Mouse (Mus musculus): ENCODE results near the gene 1700024G13Rik. TPM values are rescaled to one million over a fixed set of nuclear protein-coding genes. Genes with fewer than 3 reads are reported as not detected.
A peak's percentile ranks its signal among the peaks of the same experiment; 100 is the strongest.

1700024G13Rik gene
- total RNA-seq, 2 experiments from 2014 or later, result 0.52 TPM; not detected in 1

DNA sequence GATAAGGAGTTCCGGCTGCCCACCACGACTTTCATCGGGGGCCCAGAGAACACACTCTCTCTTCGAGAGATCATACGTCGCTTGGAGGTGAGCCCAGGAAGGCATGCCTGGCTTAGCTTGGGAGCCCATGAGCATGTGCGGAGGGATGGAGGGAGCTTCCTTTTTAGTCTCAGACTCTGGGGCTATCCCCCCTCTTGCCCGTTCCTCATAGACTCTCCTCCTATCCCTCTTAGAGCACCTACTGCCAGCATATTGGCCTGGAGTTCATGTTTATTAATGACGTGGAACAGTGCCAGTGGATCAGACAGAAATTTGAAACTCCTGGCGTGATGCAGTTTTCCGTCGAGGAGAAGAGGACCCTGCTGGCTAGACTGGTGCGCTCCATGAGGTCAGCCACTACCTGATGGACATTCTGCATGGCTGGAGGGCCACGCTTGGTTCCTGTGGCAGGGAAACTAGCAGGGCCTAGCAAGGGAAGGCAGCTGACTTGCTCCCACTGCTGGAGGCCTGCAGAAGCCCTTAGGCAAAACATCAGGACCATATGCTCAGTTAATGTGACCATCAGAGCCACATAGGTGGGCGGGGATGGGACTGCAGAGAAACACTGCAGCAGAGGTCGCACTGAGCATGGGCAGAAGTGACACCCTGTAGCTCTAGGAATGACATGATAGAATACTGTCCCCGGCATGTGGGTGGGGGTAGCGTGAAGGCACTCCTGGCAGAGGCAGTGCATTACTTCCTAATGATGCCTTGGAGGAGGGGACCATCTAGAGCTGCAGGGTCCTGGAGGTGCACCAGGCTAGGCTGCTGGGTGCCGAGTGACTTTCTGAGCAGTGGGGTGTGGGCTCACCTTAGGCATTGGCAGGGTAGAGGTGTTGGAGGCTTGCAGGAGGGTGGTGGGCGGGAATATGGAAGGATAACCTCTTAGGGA is 55.4 kb downstream of the 1700024G13Rik start:
- DNase-seq (ENCODE audit: low spot score in 2 of 2), result no peak

DNA sequence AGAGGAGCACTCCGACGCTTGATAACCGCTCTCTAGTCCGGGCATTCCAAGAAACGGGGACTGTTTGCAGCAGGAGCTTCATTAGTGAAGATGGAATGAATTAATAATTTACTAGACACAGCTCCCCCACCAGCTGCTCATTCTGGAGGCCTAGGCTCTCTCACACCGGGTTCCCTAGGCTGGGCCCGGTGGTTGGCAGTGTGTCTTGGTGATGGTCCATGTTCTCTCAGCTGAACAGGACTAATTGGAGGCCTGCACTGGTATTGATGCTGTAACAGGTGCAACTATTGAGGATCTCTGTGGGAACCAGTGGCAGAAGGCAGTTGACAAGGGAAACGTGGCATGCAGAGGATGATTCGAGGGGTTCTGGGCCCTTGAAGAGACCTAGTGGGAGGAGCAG is 60.8 kb downstream of the 1700024G13Rik start:
- DNase-seq (ENCODE audit: low spot score in 2 of 2), result peak in 1 of 2 experiments; percentile 26

Other genes with a start within 250 kb of the 1700024G13Rik start
- not detected for gene Msmb, start 246.4 kb downstream of the 1700024G13Rik start, total RNA-seq (2021)
- 100 to 1,000 TPM; 107 to 112 TPM for gene Ncoa4, start 228.5 kb downstream of the 1700024G13Rik start, total RNA-seq (2021)
- 10 to 100 TPM; 72.7 to 74.1 TPM for gene Timm23, start 186.5 kb downstream of the 1700024G13Rik start, total RNA-seq (2021)
- 10 to 100 TPM; 39.2 to 47.4 TPM for gene Parg, start 186.4 kb downstream of the 1700024G13Rik start, total RNA-seq (2021)
- gene Ogdhl, start 66.4 kb downstream of the 1700024G13Rik start, total RNA-seq (2021), result 100 to 1,000 TPM; 103 to 111 TPM
- not detected for gene Slc18a3, start 76.5 kb upstream of the 1700024G13Rik start, total RNA-seq (2021)
- gene Chat, start 77.6 kb upstream of the 1700024G13Rik start, total RNA-seq (2021), result not detected
- gene Ercc6, start 125.1 kb upstream of the 1700024G13Rik start, total RNA-seq (2021), result 10 to 100 TPM; 20.8 to 24.9 TPM
- under 1 TPM; 0.18 to 0.35 TPM for gene Prrxl1, start 211.0 kb upstream of the 1700024G13Rik start, total RNA-seq (2021)